Mouse (Mus musculus): Measurements from ENCODE around the gene Bcl2l1. TPM values are rescaled to one million over a fixed set of nuclear protein-coding genes. Genes with fewer than 3 reads are reported as not detected.

Gene Bcl2l1
- 145 and 169 TPM in 2 replicates for polyA plus RNA-seq (2021; fragmentation: Nextera tagmentation)
- long read RNA-seq, experiment 1, transcript Bcl2l1-202 (3 exons, 2,568 nt) = minor isoform, 129 of 603 reads
- long read RNA-seq, experiment 1, transcript Bcl2l1-201 (3 exons, 2,417 nt) = major isoform, 342 of 603 reads
- long read RNA-seq, experiment 1, partial matches to known transcripts = 34 of 603 reads
- long read RNA-seq, experiment 1, other reads (novel, unspliced or antisense) = 96 of 603 reads
- long read RNA-seq, experiment 2, transcript Bcl2l1-202 (3 exons, 2,568 nt) = major isoform, 37 of 95 reads
- long read RNA-seq, experiment 2, transcript Bcl2l1-201 (3 exons, 2,417 nt) = minor isoform, 34 of 95 reads
- long read RNA-seq, experiment 2, partial matches to known transcripts = 5 of 95 reads
- long read RNA-seq, experiment 2, other reads (novel, unspliced or antisense) = 19 of 95 reads

GRCm38 (mm10) chr2:152831019-152831878, at the start of gene Bcl2l1:
TSS of gene Bcl2l1 (minus strand) at chr2:152831728.

GRCm38 (mm10) chr2:152847815-152848302, 16.3 kb upstream of the Bcl2l1 start, which contains the start of gene Tpx2:
TSS of gene Tpx2 (plus strand) at chr2:152847964.

DNA sequence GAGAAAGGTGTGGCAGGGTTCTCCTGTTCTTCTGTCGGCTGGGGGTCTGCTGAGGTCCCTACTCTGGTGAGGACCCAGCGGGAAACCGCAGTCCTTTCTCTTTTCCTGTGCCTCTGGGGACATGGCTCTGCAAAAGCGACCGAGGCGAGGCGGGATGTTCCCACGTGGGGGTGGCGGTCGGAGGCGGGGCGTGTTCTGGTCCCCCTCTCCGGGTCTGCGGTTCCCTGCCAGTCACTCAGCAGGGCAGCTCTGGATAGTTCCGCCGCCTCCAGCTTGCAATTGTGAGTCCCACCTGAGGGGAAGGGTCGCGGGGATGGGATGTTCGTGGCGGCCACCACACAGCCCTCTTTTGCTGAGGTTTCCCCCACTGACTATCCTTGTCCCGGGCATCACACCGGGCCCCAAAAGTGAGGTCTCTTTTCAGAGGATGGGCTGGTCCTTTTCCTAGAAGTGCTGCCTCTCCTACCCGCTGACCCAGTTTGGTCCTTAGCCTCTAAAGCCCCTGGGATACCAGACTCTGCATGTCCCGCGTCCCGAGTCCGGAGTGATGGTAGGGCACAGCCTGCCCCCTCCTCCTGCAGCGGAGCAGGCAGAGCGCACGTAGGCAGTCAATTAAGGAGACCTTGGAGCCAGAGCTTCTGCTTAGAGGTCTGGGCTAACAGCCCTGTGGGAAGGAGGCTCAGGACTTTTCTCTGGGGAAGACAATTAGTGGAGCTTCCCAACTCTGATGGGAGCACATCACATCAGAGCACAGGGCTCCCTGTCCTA, 77.4 kb downstream of the Bcl2l1 start, which contains the start of gene Cox4i2:
Cox4i2 (plus strand) TSS at position 230 of the 768 bp plus-strand sequence.

GRCm38 (mm10) chr2:152736090-152736601, 95.4 kb downstream of the Bcl2l1 start, which contains the start of gene Id1:
TSS of gene Id1 (plus strand) at chr2:152736251.

Other genes starting within 250 kb of the Bcl2l1 start
- not detected in 2 replicates for gene Defb45, start 232.3 kb downstream of the Bcl2l1 start, polyA plus RNA-seq (2021; fragmentation: Nextera tagmentation)
- gene Defb36, start 227.4 kb downstream of the Bcl2l1 start, polyA plus RNA-seq (2021; fragmentation: Nextera tagmentation) = not detected in 2 replicates
- not detected in 2 replicates for gene Defb25, start 208.7 kb downstream of the Bcl2l1 start, polyA plus RNA-seq (2021; fragmentation: Nextera tagmentation)
- 0.38 and 0.47 TPM in 2 replicates for gene Rem1, start 204.8 kb downstream of the Bcl2l1 start, polyA plus RNA-seq (2021; fragmentation: Nextera tagmentation)
- gene H13, start 162.3 kb downstream of the Bcl2l1 start, polyA plus RNA-seq (2021; fragmentation: Nextera tagmentation) = 53.8 and 63.9 TPM in 2 replicates
- gene Mcts2, start 144.7 kb downstream of the Bcl2l1 start, polyA plus RNA-seq (2021; fragmentation: Nextera tagmentation) = 19.3 and 26.8 TPM in 2 replicates
- 15.0 and 15.2 TPM in 2 replicates for gene Id1, start 95.5 kb downstream of the Bcl2l1 start, polyA plus RNA-seq (2021; fragmentation: Nextera tagmentation)
- gene Cox4i2, start 77.6 kb downstream of the Bcl2l1 start, polyA plus RNA-seq (2021; fragmentation: Nextera tagmentation) = 6.5 and 6.9 TPM in 2 replicates
- gene Tpx2, start 16.2 kb upstream of the Bcl2l1 start, polyA plus RNA-seq (2021; fragmentation: Nextera tagmentation) = 0.74 and 1.2 TPM in 2 replicates
- not detected in 2 replicates for gene Mylk2, start 79.6 kb upstream of the Bcl2l1 start, polyA plus RNA-seq (2021; fragmentation: Nextera tagmentation)
- 0.68 and 0.96 TPM in 2 replicates for gene Foxs1, start 101.5 kb upstream of the Bcl2l1 start, polyA plus RNA-seq (2021; fragmentation: Nextera tagmentation)
- 13.1 and 17.5 TPM in 2 replicates for gene Dusp15, start 120.0 kb upstream of the Bcl2l1 start, polyA plus RNA-seq (2021; fragmentation: Nextera tagmentation)
- 0.94 and 0.98 TPM in 2 replicates for gene Ttll9, start 130.8 kb upstream of the Bcl2l1 start, polyA plus RNA-seq (2021; fragmentation: Nextera tagmentation)
- gene Pdrg1, start 183.7 kb upstream of the Bcl2l1 start, polyA plus RNA-seq (2021; fragmentation: Nextera tagmentation) = 51.4 and 81.6 TPM in 2 replicates
- 0.16 and 0.21 TPM in 2 replicates for gene Xkr7, start 200.1 kb upstream of the Bcl2l1 start, polyA plus RNA-seq (2021; fragmentation: Nextera tagmentation)
- 0.26 and 0.44 TPM in 2 replicates for gene Ccm2l, start 234.2 kb upstream of the Bcl2l1 start, polyA plus RNA-seq (2021; fragmentation: Nextera tagmentation)